8 mouse cellular contexts compared by ENCODE assay signal in the genomic region with DNA sequence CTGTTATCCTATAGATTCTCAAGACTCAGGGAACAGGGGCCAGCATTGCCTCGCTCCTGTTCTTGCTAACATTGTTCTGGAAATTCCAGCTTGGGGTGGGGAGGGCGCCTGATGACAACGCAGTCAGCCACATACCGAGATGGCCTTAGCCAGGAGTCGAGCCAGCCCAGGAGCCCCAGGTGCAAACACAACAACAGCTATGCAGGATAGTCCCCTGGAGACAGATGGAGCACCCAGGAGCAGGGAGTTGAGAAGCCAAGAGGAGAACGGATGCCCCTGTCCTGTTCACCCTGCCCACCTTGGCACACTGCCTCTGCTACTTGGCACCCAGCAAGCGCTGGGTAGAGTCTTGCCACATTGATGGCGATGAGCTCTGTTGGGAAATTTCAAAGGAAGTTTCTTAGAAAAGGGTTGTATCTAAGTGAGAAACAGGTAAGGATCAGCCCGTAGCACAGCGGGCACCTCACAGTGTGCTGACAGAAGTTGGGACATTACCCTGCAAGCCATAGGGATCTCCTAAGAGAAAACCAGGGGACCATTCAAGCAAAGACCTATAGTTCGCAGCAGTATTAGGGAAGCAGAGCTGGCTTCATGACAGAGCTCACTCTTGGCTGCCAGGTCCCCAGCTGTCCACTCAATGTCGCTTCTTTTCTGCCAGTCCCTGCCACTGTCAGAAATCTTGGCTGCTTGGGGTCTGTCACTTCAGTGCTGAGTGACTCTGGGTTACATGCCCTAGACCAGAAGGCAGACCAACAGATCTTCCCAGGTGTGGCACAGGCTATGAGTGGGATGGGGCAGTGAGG. TPM values are rescaled to one million over a fixed set of nuclear protein-coding genes. Genes with fewer than 3 reads are reported as not detected.
DNase-seq lines count a peak whose midpoint lies in the region; ATAC-seq and TF ChIP-seq lines count a peak whose summit lies in the region.

No protein-coding gene starts in this region.

- no peaks in the 10 kb centered on the region for H3K4me1 ChIP-seq in spleen, adult 2 months (ENCODE audit: control insufficient read depth, insufficient read depth, insufficient read length)
- H3K4me1 ChIP-seq in embryonic facial prominence, embryonic 12.5 days, result peaks cover 33% of the 10 kb centered on the region
- H3K4me1 ChIP-seq in hindbrain, embryonic 15.5 days (replicated peaks), result peaks cover 18% of the 10 kb centered on the region

- DNase-seq in spleen, adult 2 months (ENCODE audit: low read depth in 1 of 2, low spot score in 2 of 2), result no peak
- DNase-seq in spleen, adult 18-20 months, result no peak
- peak; percentile 69 for DNase-seq in lung, postnatal 10 days
- DNase-seq in embryo, embryonic 9.5 days (ENCODE audit: extremely low spot score), result no peak
- no peak for DNase-seq in urinary bladder, postnatal 14 days (ENCODE audit: low spot score)
- no peak for DNase-seq in right cerebral cortex, adult 2 months (ENCODE audit: low spot score in 2 of 2)

- TF ChIP-seq CTCF in spleen, adult 2 months (IDR thresholded peaks at IDR 0.05; ENCODE audit: extremely low read depth, insufficient read depth, insufficient read length, insufficient replicate concordance), result no peak

- H3K4me3 ChIP-seq in spleen, adult 2 months (ENCODE audit: extremely low read depth, insufficient read depth, insufficient read length), result no peak overlapping the region
- H3K4me3 ChIP-seq in embryonic facial prominence, embryonic 12.5 days, result no peak overlapping the region
- no peak overlapping the region for H3K4me3 ChIP-seq in hindbrain, embryonic 15.5 days

- ATAC-seq in embryonic facial prominence, embryonic 12.5 days (ENCODE audit: insufficient number of reproducible peaks, insufficient read depth, low FRiP score, low TSS enrichment), result peak; percentile 45; the same call in 1 of the 2 replicates
- ATAC-seq in hindbrain, embryonic 15.5 days (ENCODE audit: low FRiP score, low read depth), result peak; percentile 55

- H3K4me2 ChIP-seq in embryonic facial prominence, embryonic 12.5 days (replicated peaks), result peak overlapping the region; percentile 32
- H3K4me2 ChIP-seq in hindbrain, embryonic 15.5 days, result peak overlapping the region; percentile 32

- WGBS in spleen, adult 2 months, result 83% methylated on average over 12 of the region's 12 CpGs
- WGBS in embryonic facial prominence, embryonic 12.5 days, result 36% methylated on average over 12 of the region's 12 CpGs
- WGBS in hindbrain, embryonic 15.5 days, result 42% methylated on average over 12 of the region's 12 CpGs

- H3K27ac ChIP-seq in spleen, adult 2 months (ENCODE audit: insufficient read depth, low read length), result peak overlapping the region; percentile 18; the same call in 1 of the 2 replicates
- peak overlapping the region; percentile 95 for H3K27ac ChIP-seq in embryonic facial prominence, embryonic 12.5 days
- H3K27ac ChIP-seq in hindbrain, embryonic 15.5 days (replicated peaks), result peak overlapping the region; percentile 43

- no peaks in the 10 kb centered on the region for H3K36me3 ChIP-seq in spleen, adult 2 months (ENCODE audit: control insufficient read depth, insufficient read depth, low read length)
- no peaks in the 10 kb centered on the region for H3K36me3 ChIP-seq in embryonic facial prominence, embryonic 12.5 days
- H3K36me3 ChIP-seq in hindbrain, embryonic 15.5 days, result no peaks in the 10 kb centered on the region

- H3K27me3 ChIP-seq in spleen, adult 2 months (ENCODE audit: control insufficient read depth, insufficient read depth, low read length), result no peaks in the 10 kb centered on the region
- H3K27me3 ChIP-seq in embryonic facial prominence, embryonic 12.5 days, result no peaks in the 10 kb centered on the region
- no peaks in the 10 kb centered on the region for H3K27me3 ChIP-seq in hindbrain, embryonic 15.5 days

- peak overlapping the region; percentile 2; the same call in 1 of the 2 replicates for H3K9ac ChIP-seq in embryonic facial prominence, embryonic 12.5 days
- H3K9ac ChIP-seq in hindbrain, embryonic 15.5 days, result no peak overlapping the region

- TF ChIP-seq POLR2A in spleen, adult 2 months (IDR thresholded peaks at IDR 0.05; ENCODE audit: low read depth, low read length), result no peak

- no peaks in the 10 kb centered on the region for H3K9me3 ChIP-seq in embryonic facial prominence, embryonic 12.5 days
- no peaks in the 10 kb centered on the region for H3K9me3 ChIP-seq in hindbrain, embryonic 15.5 days

RNA-seq across cellular contexts. Expression of gene Acot11, which starts 43.7 kb away (rescaled TPM):
- polyA plus RNA-seq in spleen, adult 2 months (2012; rRNA removed), result 5.5 and 7.7 TPM in 2 replicates
- 1.9 and 3.0 TPM in 2 replicates for polyA plus RNA-seq in embryonic facial prominence, embryonic 12.5 days (2016; fragmentation: Nextera tagmentation; extraction: Ambion mirVana)
- 2.1 and 2.4 TPM in 2 replicates for polyA plus RNA-seq in hindbrain, embryonic 15.5 days (2015; fragmentation: Nextera tagmentation; extraction: Ambion mirVana)

Comparison
In these comparisons a context has a peak if more than half of its experiments do, and no peak if none do; other contexts are left out.
1. H3K27ac ChIP-seq: peak in every context shown above with its lines; median percentile 95 in embryonic facial prominence, embryonic 12.5 days; 43 in hindbrain, embryonic 15.5 days; 18 in spleen, adult 2 months.